Mouse (Mus musculus) lung, embryonic 16.5 days (tissue): Measurements from ENCODE around the gene Rfc2. TPM values are rescaled to one million over a fixed set of nuclear protein-coding genes. Genes with fewer than 3 reads are reported as not detected.

Experiments
- ATAC-seq: fragments of 200-750 bp; cut with Nextera tagmentation; 2 replicates; pipeline ENCODE4 v1.8.0; 2017; ENCODE audit warnings: low read depth, mild to moderate bottlenecking, moderate library complexity
- H3K27ac ChIP-seq: fragments of 300-500 bp; sonication (generic); 2 replicates; pipeline ENCODE4 v1.5.1; 2014; ENCODE audit warnings: mild to moderate bottlenecking, control low read depth, low read length
- H3K27me3 ChIP-seq: fragments of 300-500 bp; sonication (generic); 2 replicates; pipeline ENCODE4 v1.6.1; 2014; ENCODE audit warnings: low read depth, low read length, mixed read lengths; ENCODE audit not compliant: control insufficient read depth, insufficient read depth
- H3K36me3 ChIP-seq: fragments of 300-500 bp; sonication (generic); 2 replicates; pipeline ENCODE4 v1.6.1; 2014; ENCODE audit warnings: low read length; ENCODE audit not compliant: control insufficient read depth, insufficient read depth
- H3K4me1 ChIP-seq: fragments of 300-500 bp; sonication (generic); replicated peaks from 2 replicates; pipeline ENCODE4 v1.6.1; 2014; ENCODE audit warnings: low read length, mixed read lengths; ENCODE audit not compliant: control insufficient read depth, insufficient read depth
- H3K4me2 ChIP-seq: fragments of 300-500 bp; sonication (generic); 2 replicates; pipeline ENCODE4 v1.6.1; 2014; ENCODE audit warnings: low read depth, low read length, control low read depth
- H3K4me3 ChIP-seq: fragments of 300-500 bp; sonication (generic); 2 replicates; pipeline ENCODE4 v1.5.1; 2014; ENCODE audit warnings: mild to moderate bottlenecking, low read length, control low read depth
- H3K9ac ChIP-seq: fragments of 300-500 bp; sonication (generic); 2 replicates; pipeline ENCODE4 v1.6.1; 2014; ENCODE audit warnings: low read length, control low read depth
- H3K9me3 ChIP-seq: fragments of 300-500 bp; sonication (generic); 2 replicates; pipeline ENCODE4 v1.6.1; 2016; ENCODE audit warnings: low read length; ENCODE audit not compliant: control insufficient read depth
- WGBS: fragments of 180-500 bp; shearing (Covaris S2); extraction: QIAGEN DNeasy Blood & Tissue Kit; methylation state at CpG from one replicate; pipeline ENCODE4 v1.1.7; 2014; 5-methylcytosine and 5-hydroxymethylcytosine counted together
- polyA plus RNA-seq: library from polyadenylated mRNA; unstranded; fragments of >200 nt; fragmentation: Nextera tagmentation; extraction: Ambion mirVana; gene quantifications from 2 replicates; pipeline ENCODE4 v1.2.1, GENCODE M21; 2015

The Rfc2 gene
- 255 and 270 TPM in 2 replicates for polyA plus RNA-seq

- H3K4me1 ChIP-seq = peaks cover 9% of the 10 kb centered on the region
- H3K9ac ChIP-seq = no peak within 1 kb of the TSS
- H3K27me3 ChIP-seq = no peaks in the 10 kb centered on the region
- 75% methylated on average over 5 of the region's 5 CpGs for WGBS
- H3K4me3 ChIP-seq = no peak within 1 kb of the TSS
- no peak for ATAC-seq
- H3K27ac ChIP-seq = no peak within 1 kb of the TSS
- H3K9me3 ChIP-seq = no peaks in the 10 kb centered on the region
- no peak within 1 kb of the TSS for H3K4me2 ChIP-seq
- H3K36me3 ChIP-seq = no peaks in the 10 kb centered on the region
These were observed at the start of gene Rfc2 for GRCm38 (mm10) chr5:134581146-134581545. Rfc2 (plus strand) TSS chr5:134581366.

GRCm38 (mm10) chr5:134531585-134531984, 49.6 kb upstream of the Rfc2 start:
- WGBS = 74% methylated on average over 9 of the region's 9 CpGs
- no peak for ATAC-seq
- Histone ChIP-seq H3K27ac (no peak overlapping the region), H3K9ac (no peak overlapping the region), H3K4me1 (peaks cover 2% of the 10 kb centered on the region; the same call in 1 of the 2 replicates), H3K27me3 (no peaks in the 10 kb centered on the region), H3K9me3 (no peaks in the 10 kb centered on the region), H3K4me2 (no peak overlapping the region), H3K4me3 (no peak overlapping the region), H3K36me3 (peaks cover 24% of the 10 kb centered on the region)

DNA sequence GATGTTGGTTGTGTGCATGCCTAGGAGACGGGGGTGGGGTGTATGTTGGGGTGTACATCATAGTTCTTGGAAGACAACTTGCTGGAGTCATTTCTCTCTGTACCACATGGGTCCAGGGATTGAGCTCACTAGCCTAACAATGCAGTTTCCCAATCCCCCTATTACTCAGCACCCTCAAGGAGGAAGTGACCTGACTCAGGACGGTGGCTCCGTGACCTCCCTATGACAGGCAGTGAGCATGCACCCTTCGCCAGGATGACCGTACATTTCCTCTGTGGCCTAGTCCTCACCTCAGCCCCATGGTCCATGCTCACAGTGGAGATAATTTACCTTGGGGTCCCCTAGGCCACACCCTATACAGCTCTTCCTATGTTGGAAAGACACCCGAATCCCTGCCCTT, 48.7 kb upstream of the Rfc2 start:
- WGBS = 89% methylated on average over 6 of the region's 6 CpGs

DNA sequence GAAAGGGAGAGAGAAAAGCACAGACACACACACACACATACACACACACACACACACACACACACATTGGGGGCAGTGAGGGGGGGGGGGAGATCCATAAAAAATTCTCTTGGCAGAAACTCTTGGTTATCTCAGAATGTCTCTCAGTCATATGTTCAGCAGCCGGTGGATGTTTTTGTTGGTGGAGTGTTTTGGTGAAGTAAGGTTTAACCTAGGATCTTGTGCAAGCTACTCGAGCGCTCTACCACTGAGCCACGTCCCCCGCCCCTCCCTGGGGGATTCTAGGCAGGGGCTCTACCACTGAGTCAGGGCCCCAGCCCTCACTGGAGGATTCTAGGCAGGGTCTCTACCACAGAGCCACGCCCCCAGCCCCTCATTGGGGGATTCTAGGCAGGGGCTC, 45.1 kb upstream of the Rfc2 start:
- ATAC-seq = no peak
- no peak overlapping the region for H3K27ac ChIP-seq
- peaks cover 20% of the 10 kb centered on the region for H3K4me1 ChIP-seq
- no peak overlapping the region for H3K4me2 ChIP-seq
- H3K9me3 ChIP-seq = no peaks in the 10 kb centered on the region
- H3K36me3 ChIP-seq = peaks cover 27% of the 10 kb centered on the region
- 78% methylated on average over 6 of the region's 6 CpGs for WGBS
- no peak overlapping the region for H3K9ac ChIP-seq
- no peaks in the 10 kb centered on the region for H3K27me3 ChIP-seq
- H3K4me3 ChIP-seq = no peak overlapping the region

More for the DNA sequence above, 48.7 kb upstream of the Rfc2 start:
- no peaks in the 10 kb centered on the region for H3K27me3 ChIP-seq
- peaks cover 2% of the 10 kb centered on the region; the same call in 1 of the 2 replicates for H3K4me1 ChIP-seq
- no peak overlapping the region for H3K4me3 ChIP-seq
- peaks cover 24% of the 10 kb centered on the region for H3K36me3 ChIP-seq
- no peak for ATAC-seq
- H3K9ac ChIP-seq = no peak overlapping the region
- no peaks in the 10 kb centered on the region for H3K9me3 ChIP-seq
- H3K27ac ChIP-seq = no peak overlapping the region
- no peak overlapping the region for H3K4me2 ChIP-seq

DNA sequence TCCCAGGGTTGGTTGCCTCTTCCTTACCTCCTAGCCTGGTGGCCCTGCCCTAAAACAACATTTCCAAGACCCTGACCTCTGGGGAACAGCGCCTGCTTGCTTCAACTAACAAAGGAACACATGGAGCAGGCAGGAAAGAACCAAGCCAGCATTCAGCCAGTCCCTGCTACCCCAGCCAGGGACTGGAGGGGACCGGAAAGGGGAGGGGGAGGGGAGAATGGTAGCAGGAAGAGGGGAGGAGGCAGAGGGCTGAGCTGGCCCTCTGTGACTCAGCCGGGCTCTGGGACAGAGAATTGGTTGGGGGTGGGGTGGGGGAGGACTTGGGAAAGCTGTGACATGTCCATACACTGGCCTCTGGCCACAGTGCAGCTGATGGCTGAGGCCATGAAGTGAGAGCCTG, 41.3 kb upstream of the Rfc2 start:
- Histone ChIP-seq H3K4me1 (peaks cover 36% of the 10 kb centered on the region), H3K4me2 (no peak overlapping the region), H3K27me3 (no peaks in the 10 kb centered on the region), H3K36me3 (peaks cover 3% of the 10 kb centered on the region; the same call in 1 of the 2 replicates), H3K9ac (peak overlapping the region; percentile 49), H3K9me3 (no peaks in the 10 kb centered on the region), H3K27ac (peak overlapping the region; percentile 88), H3K4me3 (no peak overlapping the region)
- peak; percentile 85 for ATAC-seq
- 7% methylated on average over 3 of the region's 3 CpGs for WGBS

DNA sequence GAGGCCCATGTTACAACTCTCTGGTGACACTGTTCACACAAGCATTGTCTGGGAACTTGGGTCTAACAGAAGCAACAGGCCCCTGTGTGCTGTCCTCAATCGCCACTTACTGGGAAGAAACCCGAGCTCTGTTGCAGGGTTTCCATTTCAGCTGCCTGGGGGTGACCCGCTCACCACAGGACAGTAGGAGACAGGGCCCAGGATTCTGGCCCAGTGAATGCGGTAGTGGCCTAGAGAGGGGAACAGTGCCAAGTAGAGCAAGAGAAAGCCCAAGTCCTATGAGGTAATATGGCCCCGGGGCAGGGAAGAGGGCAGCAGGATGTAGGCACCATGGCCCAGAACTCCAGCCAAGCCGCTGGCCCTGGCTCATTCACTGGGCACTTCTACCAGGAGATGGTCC, 40.3 kb upstream of the Rfc2 start:
- H3K9ac ChIP-seq = 0 out of 2 replicates have a peak overlapping the region, but pooled peaks have one; percentile 12
- peaks cover 3% of the 10 kb centered on the region; the same call in 1 of the 2 replicates for H3K36me3 ChIP-seq
- no peaks in the 10 kb centered on the region for H3K9me3 ChIP-seq
- 60% methylated on average over 6 of the region's 6 CpGs for WGBS
- H3K4me1 ChIP-seq = peaks cover 36% of the 10 kb centered on the region
- H3K27me3 ChIP-seq = no peaks in the 10 kb centered on the region
- H3K4me2 ChIP-seq = no peak overlapping the region
- no peak overlapping the region for H3K4me3 ChIP-seq
- H3K27ac ChIP-seq = peak overlapping the region; percentile 88
- no peak for ATAC-seq

- peaks cover 36% of the 10 kb centered on the region for H3K4me1 ChIP-seq
- peaks cover 3% of the 10 kb centered on the region; the same call in 1 of the 2 replicates for H3K36me3 ChIP-seq
- WGBS = 21% methylated on average over 7 of the region's 7 CpGs
- H3K4me3 ChIP-seq = no peak overlapping the region
- H3K9ac ChIP-seq = no peak overlapping the region
- H3K27ac ChIP-seq = peak overlapping the region; percentile 88
- H3K9me3 ChIP-seq = no peaks in the 10 kb centered on the region
- no peak overlapping the region for H3K4me2 ChIP-seq
- H3K27me3 ChIP-seq = no peaks in the 10 kb centered on the region
- peak; percentile 86 for ATAC-seq
These were observed 39.5 kb upstream of the Rfc2 start for GRCm38 (mm10) chr5:134541640-134542039.

GRCm38 (mm10) chr5:134544516-134545241, 36.5 kb upstream of the Rfc2 start:
- WGBS = 64% methylated on average over 19 of the region's 19 CpGs
- no peak overlapping the region for H3K4me3 ChIP-seq
- no peak overlapping the region for H3K9ac ChIP-seq
- H3K9me3 ChIP-seq = no peaks in the 10 kb centered on the region
- peaks cover 38% of the 10 kb centered on the region for H3K4me1 ChIP-seq
- H3K27me3 ChIP-seq = no peaks in the 10 kb centered on the region
- no peaks in the 10 kb centered on the region for H3K36me3 ChIP-seq
- no peak overlapping the region for H3K27ac ChIP-seq
- no peak overlapping the region for H3K4me2 ChIP-seq
- no peak for ATAC-seq

DNA sequence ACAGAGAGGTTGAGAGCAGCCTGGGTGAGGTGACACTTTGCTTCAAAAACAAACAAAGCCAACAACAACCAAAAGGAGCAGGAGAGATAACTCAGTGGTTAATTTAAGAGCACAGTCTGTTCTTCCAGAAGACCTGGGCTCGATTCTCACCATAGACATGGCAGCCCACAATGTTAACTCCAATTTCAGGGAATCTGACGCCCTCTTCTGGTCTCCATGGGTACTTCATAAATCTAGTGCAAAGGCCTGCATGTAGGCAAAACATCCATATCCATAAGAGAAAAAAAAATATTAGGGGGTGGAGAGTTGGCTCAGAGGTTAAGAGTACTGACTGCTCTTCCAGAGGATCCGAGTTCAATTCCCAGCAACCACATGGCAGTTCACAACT, 35.9 kb upstream of the Rfc2 start:
- no peaks in the 10 kb centered on the region for H3K9me3 ChIP-seq
- 47% methylated on average over 3 of the region's 3 CpGs for WGBS
- no peak overlapping the region for H3K4me2 ChIP-seq
- H3K27ac ChIP-seq = no peak overlapping the region
- peaks cover 36% of the 10 kb centered on the region for H3K4me1 ChIP-seq
- no peaks in the 10 kb centered on the region for H3K27me3 ChIP-seq
- no peak overlapping the region for H3K4me3 ChIP-seq
- H3K9ac ChIP-seq = no peak overlapping the region
- no peaks in the 10 kb centered on the region for H3K36me3 ChIP-seq
- ATAC-seq = no peak
